Mouse (Mus musculus) heart, embryonic 14.5 days (tissue): ENCODE results near the gene Eddm3b. TPM values are rescaled to one million over a fixed set of nuclear protein-coding genes. Genes with fewer than 3 reads are reported as not detected.

Experiments
- ATAC-seq: fragments of 200-750 bp; cut with Nextera tagmentation; 2 replicates; pipeline ENCODE4 v1.8.0; 2017; ENCODE audit warnings: low read depth, moderate TSS enrichment; ENCODE audit not compliant: insufficient number of reproducible peaks, insufficient read depth, low FRiP score
- H3K27ac ChIP-seq, 2 experiments: fragments of 200-500 bp in 1 of 2; fragments of 300-500 bp in 1 of 2; sonication (generic) in 1 of 2; replicated peaks in 1 of 2; 2 replicates each; pipeline ENCODE4 v1.5.1; 2012 to 2014; ENCODE audit warnings: low read depth in 2 of 2, low read length in 2 of 2, control low read depth in 1 of 2, mild to moderate bottlenecking in 1 of 2, mixed read lengths in 1 of 2; ENCODE audit not compliant: control insufficient read depth in 1 of 2, insufficient read depth in 1 of 2
- H3K27me3 ChIP-seq: fragments of 300-500 bp; sonication (generic); 2 replicates; pipeline ENCODE4 v1.6.1; 2014; ENCODE audit warnings: mild to moderate bottlenecking, low read length, control low read depth; ENCODE audit not compliant: control insufficient read depth, insufficient read depth
- H3K36me3 ChIP-seq: fragments of 300-500 bp; sonication (generic); 2 replicates; pipeline ENCODE4 v1.6.1; 2014; ENCODE audit warnings: mild to moderate bottlenecking, control low read depth, low read length, mixed read lengths; ENCODE audit not compliant: control insufficient read depth, insufficient read depth
- H3K4me1 ChIP-seq, 2 experiments: fragments of 200-500 bp in 1 of 2; fragments of 300-500 bp in 1 of 2; sonication (generic) in 1 of 2; 2 replicates each; pipeline ENCODE4 v1.6.1; 2012 to 2014; ENCODE audit warnings: low read length in 2 of 2, control low read depth in 1 of 2, mixed read lengths in 1 of 2; ENCODE audit not compliant: control insufficient read depth in 2 of 2, insufficient read depth in 2 of 2
- H3K4me2 ChIP-seq: fragments of 300-500 bp; sonication (generic); 2 replicates; pipeline ENCODE4 v1.6.1; 2014; ENCODE audit warnings: mild to moderate bottlenecking, low read length
- H3K4me3 ChIP-seq, 2 experiments: fragments of 200-500 bp in 1 of 2; fragments of 300-500 bp in 1 of 2; sonication (generic) in 1 of 2; 2 replicates each; pipeline ENCODE4 v1.5.1; 2012 to 2014; ENCODE audit warnings: low read length in 2 of 2, mild to moderate bottlenecking in 2 of 2, control low read depth in 1 of 2, low read depth in 1 of 2, moderate library complexity in 1 of 2; ENCODE audit not compliant: control insufficient read depth in 1 of 2, insufficient read depth in 1 of 2
- H3K9ac ChIP-seq: fragments of 300-500 bp; sonication (generic); 2 replicates; pipeline ENCODE4 v1.6.1; 2014; ENCODE audit warnings: mild to moderate bottlenecking, low read length
- H3K9me3 ChIP-seq: fragments of 300-500 bp; sonication (generic); 2 replicates; pipeline ENCODE4 v1.6.1; 2016; ENCODE audit warnings: low read length, control low read depth; ENCODE audit not compliant: control insufficient read depth
- WGBS: fragments of 180-500 bp; shearing (Covaris S2); extraction: QIAGEN DNeasy Blood & Tissue Kit; methylation state at CpG from one replicate; pipeline ENCODE4 v1.1.7; 2014; 5-methylcytosine and 5-hydroxymethylcytosine counted together
- polyA plus RNA-seq: library from polyadenylated mRNA; unstranded; fragments of >200 nt; fragmentation: Nextera tagmentation; extraction: Ambion mirVana; gene quantifications from 2 replicates; pipeline ENCODE4 v1.2.1, GENCODE M21; 2014

The Eddm3b gene
- polyA plus RNA-seq, 1 experiment from 2014 or later, result not detected

DNA sequence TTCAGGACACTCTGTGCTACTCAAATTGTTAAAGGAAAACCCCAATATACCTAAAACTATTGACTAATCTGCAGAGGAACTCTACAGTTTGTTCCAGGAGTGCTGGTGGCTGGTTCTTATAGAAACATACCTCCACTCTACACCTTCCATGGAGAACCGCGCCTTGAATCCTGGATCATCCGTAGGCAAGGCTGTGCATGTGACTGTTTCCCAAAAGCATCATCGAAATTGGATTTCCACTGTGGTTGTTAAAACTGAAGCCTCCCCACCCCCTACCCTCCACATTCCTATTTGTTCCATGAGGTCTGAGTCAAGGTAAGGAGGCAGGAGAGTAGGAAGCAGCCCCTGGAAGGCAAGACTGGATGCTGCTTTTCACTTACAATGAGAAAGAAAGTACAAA lies 30.2 kb downstream of the Eddm3b start:
- Histone ChIP-seq H3K4me2 (no peak overlapping the region), H3K27me3 (no peaks in the 10 kb centered on the region), H3K27ac (no peak overlapping the region), H3K9me3 (no peaks in the 10 kb centered on the region), H3K4me3 (no peak overlapping the region), H3K36me3 (no peaks in the 10 kb centered on the region), H3K9ac (no peak overlapping the region), H3K4me1 (peaks cover 2 to 15% of the 10 kb centered on the region in 2 experiments; a peak in 3 of 4 replicates)
- 95% methylated on average over 4 of the region's 4 CpGs for WGBS
- ATAC-seq, result no peak

DNA sequence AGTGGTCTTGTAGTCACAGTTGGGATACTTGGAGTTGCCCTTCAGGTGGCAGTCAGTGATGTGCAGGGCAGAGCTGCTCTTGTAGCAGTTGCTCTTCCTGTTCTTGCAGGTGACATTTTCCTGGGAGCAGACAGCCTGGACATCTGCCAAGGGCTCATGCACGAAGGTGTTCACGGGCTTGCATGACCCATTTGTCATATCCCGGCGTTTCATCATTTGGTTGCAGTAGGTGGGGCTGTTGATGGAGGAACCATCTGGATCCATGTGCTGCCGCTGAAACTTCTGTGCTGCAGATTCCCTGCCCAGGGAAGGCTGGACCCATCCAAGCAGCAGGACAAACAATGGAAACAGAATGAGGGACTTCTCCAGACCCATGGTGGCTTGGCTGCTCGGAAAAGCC lies 31.3 kb downstream of the Eddm3b start:
- no peaks in the 10 kb centered on the region for H3K27me3 ChIP-seq
- no peak for ATAC-seq
- no peak overlapping the region for H3K4me2 ChIP-seq
- no peaks in the 10 kb centered on the region for H3K9me3 ChIP-seq
- no peak overlapping the region for H3K9ac ChIP-seq
- H3K36me3 ChIP-seq, result no peaks in the 10 kb centered on the region
- WGBS, result 74% methylated on average over 6 of the region's 6 CpGs
- H3K4me1 ChIP-seq, result peaks cover 2 to 15% of the 10 kb centered on the region in 2 experiments; a peak in 3 of 4 replicates
- no peak overlapping the region for H3K27ac ChIP-seq
- H3K4me3 ChIP-seq, result no peak overlapping the region

DNA sequence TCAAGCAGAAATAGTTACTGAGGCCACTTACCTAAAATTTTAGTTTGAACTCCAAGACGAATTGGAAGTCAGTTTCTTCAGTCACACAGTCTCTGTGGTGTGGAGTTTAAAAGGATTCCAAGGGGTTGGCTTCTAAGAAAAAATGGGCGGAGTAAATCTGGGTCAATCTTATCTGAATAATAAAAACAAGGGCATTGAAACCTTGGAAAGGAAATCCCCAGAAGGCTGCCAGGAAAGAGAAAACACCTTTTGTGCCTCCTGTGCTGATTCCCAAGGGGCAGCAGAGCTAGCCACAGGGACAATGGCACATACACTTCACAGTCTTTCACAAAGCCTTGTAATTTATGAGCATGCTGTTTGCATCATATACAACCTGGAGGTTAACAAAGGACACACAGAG lies 32.5 kb downstream of the Eddm3b start, which contains the start of gene Rnase1:
Gene Rnase1 (minus strand): TSS at position 101 of the 400 bp plus-strand sequence.
- Histone ChIP-seq H3K27ac (no peak within 1 kb of the TSS), H3K36me3 (no peaks in the 10 kb centered on the region), H3K27me3 (no peaks in the 10 kb centered on the region), H3K4me3 (no peak within 1 kb of the TSS), H3K4me2 (no peak within 1 kb of the TSS), H3K9me3 (no peaks in the 10 kb centered on the region), H3K9ac (no peak within 1 kb of the TSS), H3K4me1 (peaks cover 2 to 15% of the 10 kb centered on the region in 2 experiments; a peak in 3 of 4 replicates)
- 61% methylated on average over 2 of the region's 2 CpGs for WGBS
- no peak for ATAC-seq

DNA sequence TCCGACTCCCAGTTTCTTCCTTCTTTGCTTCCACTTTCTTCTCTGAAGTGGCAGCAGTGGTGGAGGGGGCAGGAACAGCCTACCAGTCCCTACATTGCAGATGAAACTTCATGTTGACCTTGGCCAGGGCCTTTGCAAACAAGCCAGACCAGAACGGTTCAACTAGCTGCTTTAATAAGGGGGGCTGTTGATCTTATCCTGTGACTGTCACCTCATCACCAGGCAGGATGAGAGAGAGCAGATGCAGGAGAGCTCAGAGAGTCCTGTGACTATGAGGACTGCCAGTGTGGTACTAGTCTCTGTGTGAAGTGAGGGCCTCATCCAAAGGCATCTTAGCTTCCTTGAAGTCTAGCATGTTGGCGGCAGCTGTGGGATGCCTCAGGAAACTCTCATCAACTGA lies 33.8 kb downstream of the Eddm3b start:
- 40% methylated on average over 3 of the region's 3 CpGs for WGBS
- Histone ChIP-seq H3K4me2 (no peak overlapping the region), H3K9ac (no peak overlapping the region), H3K4me1 (peaks cover 2 to 15% of the 10 kb centered on the region in 2 experiments; a peak in 3 of 4 replicates), H3K9me3 (no peaks in the 10 kb centered on the region), H3K36me3 (no peaks in the 10 kb centered on the region), H3K27ac (no peak overlapping the region), H3K4me3 (no peak overlapping the region), H3K27me3 (no peaks in the 10 kb centered on the region)
- no peak for ATAC-seq

DNA sequence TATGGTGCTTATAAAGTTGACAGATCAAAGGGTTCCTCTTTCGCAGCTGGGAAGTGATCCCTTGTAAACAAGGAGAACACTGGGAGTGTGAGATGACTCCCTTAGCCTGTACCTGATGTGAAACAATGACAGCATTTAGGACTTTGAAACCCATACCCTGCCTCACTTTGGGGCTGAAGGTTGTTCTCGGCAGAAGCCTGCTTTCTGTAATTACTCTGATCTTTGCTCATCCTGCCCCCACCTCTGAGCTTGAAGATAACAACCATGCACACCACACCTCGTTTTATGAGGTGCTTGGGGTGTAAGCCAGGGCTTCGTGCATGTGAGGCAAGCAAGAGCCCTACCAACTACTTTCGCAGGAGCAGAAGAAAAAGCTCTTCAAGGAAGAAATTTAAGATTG lies 34.9 kb downstream of the Eddm3b start:
- peaks cover 2 to 4% of the 10 kb centered on the region in 2 experiments; a peak in 2 of 4 replicates for H3K4me1 ChIP-seq
- H3K4me3 ChIP-seq, result no peak overlapping the region
- H3K27ac ChIP-seq, result no peak overlapping the region
- H3K9ac ChIP-seq, result no peak overlapping the region
- WGBS, result 73% methylated on average over 5 of the region's 5 CpGs
- no peaks in the 10 kb centered on the region for H3K36me3 ChIP-seq
- no peaks in the 10 kb centered on the region for H3K27me3 ChIP-seq
- H3K4me2 ChIP-seq, result no peak overlapping the region
- ATAC-seq, result no peak
- H3K9me3 ChIP-seq, result no peaks in the 10 kb centered on the region

DNA sequence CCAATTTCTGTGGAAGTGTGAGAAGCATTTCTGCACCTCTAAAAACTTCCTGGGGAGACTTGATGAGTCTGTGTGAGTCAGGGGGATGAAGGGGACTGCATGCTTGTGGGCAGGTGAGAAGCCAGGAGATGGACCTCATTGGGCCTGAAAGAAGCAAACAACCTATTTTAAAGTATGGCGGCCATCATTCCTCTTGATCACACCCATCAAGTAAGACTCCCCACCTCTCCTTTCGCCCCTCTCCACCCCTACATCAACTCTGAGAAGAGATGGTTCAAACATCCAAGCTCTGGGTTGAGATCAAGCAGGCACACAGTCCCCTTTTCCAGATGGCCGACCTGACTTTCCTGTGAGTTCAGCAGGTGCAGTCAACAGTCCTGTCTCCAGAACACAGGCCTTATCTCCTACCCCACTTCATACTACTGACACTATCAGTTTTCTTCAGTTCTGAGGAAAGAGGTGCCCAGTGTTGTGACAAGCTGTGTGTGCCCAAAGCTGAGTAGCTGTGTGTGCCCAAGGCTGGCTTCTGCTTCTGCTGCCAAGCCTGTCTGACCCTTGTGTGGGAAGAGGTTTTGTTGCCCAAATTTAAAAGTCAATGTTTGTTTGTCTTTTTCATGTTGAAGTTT lies 36.1 kb downstream of the Eddm3b start:
- Histone ChIP-seq H3K4me1 (peaks cover 2 to 4% of the 10 kb centered on the region in 2 experiments; a peak in 1 of 4 replicates), H3K9ac (no peak overlapping the region), H3K27ac (no peak overlapping the region), H3K9me3 (no peaks in the 10 kb centered on the region), H3K4me2 (no peak overlapping the region), H3K36me3 (no peaks in the 10 kb centered on the region), H3K4me3 (no peak overlapping the region), H3K27me3 (no peaks in the 10 kb centered on the region)
- 67% methylated on average over 3 of the region's 3 CpGs for WGBS
- ATAC-seq, result no peak

DNA sequence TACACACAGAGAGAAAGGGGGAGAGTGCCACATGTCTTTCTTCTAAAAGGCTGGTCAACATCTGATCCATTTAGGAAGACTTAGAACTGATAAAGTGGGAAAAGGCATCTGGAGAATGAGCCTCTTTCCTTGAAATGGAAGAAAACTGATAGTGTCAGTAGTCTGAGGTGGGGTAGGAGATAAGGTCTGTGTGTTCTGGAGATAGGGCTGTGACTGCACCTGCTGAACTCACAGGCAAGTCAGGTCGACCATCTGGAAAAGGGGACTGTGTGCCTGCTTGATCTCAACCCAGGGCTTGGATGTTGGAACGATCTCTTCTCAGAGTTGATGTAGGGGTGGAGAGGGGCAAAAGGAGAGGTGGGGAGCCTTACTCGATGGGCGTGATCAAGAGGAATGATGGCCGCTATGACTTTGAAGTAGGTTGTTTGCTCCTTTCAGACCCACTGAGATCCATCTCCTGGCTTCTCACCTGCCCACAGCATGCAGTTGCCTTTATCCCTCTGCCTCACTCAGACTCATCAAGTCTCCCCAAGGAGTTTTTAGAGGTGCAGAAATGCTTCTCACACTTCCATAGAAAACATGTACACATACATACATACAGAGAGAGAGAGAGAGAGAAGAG lies 38.1 kb downstream of the Eddm3b start:
- no peaks in the 10 kb centered on the region for H3K27me3 ChIP-seq
- H3K4me3 ChIP-seq, result no peak overlapping the region
- H3K9me3 ChIP-seq, result no peaks in the 10 kb centered on the region
- WGBS, result 47% methylated on average over 5 of the region's 5 CpGs
- no peaks in the 10 kb centered on the region for H3K4me1 ChIP-seq
- H3K36me3 ChIP-seq, result no peaks in the 10 kb centered on the region
- no peak overlapping the region for H3K4me2 ChIP-seq
- no peak overlapping the region for H3K9ac ChIP-seq
- no peak overlapping the region for H3K27ac ChIP-seq
- ATAC-seq, result no peak
